Mouse (Mus musculus): Measurements from ENCODE around the gene Gstz1. TPM values are rescaled to one million over a fixed set of nuclear protein-coding genes. Genes with fewer than 3 reads are reported as not detected.
"Not testable (repeated sequence)": the region's sequence is repeated elsewhere in the genome, so short reads cannot be mapped to it uniquely, and the experiment has no call there.

Gene Gstz1
- polyA plus RNA-seq, 1 experiment from 2014 or later, result 60.4 TPM

- H3K4me2 ChIP-seq (replicated peaks; ENCODE audit: low read depth, low read length), result no peak overlapping the region
- H3K27me3 ChIP-seq (ENCODE audit: insufficient read depth, low read length), result no peaks in the 10 kb centered on the region
- H3K9me3 ChIP-seq (ENCODE audit: low read length), result no peaks in the 10 kb centered on the region
- no peaks in the 10 kb centered on the region for H3K36me3 ChIP-seq (ENCODE audit: insufficient read depth, low read length)
- ATAC-seq (ENCODE audit: low FRiP score, low TSS enrichment), result no peak
- H3K4me3 ChIP-seq (ENCODE audit: low read length), result no peak overlapping the region
- H3K9ac ChIP-seq (replicated peaks; ENCODE audit: low read length), result no peak overlapping the region
- H3K4me1 ChIP-seq (ENCODE audit: insufficient read depth, low read length), result peaks cover 7% of the 10 kb centered on the region
- H3K27ac ChIP-seq (ENCODE audit: low read length), result no peak overlapping the region
Observed at GRCm38 (mm10) chr12:87196310-87196709, 49.3 kb downstream of the Gstz1 start.

- no peak for ATAC-seq (ENCODE audit: low FRiP score, low TSS enrichment)
- H3K27me3 ChIP-seq (ENCODE audit: insufficient read depth, low read length), result no peaks in the 10 kb centered on the region
- no peaks in the 10 kb centered on the region for H3K9me3 ChIP-seq (ENCODE audit: low read length)
- peak overlapping the region; percentile 77 for H3K4me2 ChIP-seq (replicated peaks; ENCODE audit: low read depth, low read length)
- WGBS, result 49% methylated on average over 6 of the region's 6 CpGs
- H3K36me3 ChIP-seq (ENCODE audit: insufficient read depth, low read length), result no peaks in the 10 kb centered on the region
- no peak overlapping the region for H3K27ac ChIP-seq (ENCODE audit: low read length)
- peak overlapping the region; percentile 81 for H3K4me3 ChIP-seq (ENCODE audit: low read length)
- peak overlapping the region; percentile 89; the same call in 1 of the 2 replicates for H3K9ac ChIP-seq (replicated peaks; ENCODE audit: low read length)
- H3K4me1 ChIP-seq (ENCODE audit: insufficient read depth, low read length), result peaks cover 7% of the 10 kb centered on the region
Observed at GRCm38 (mm10) chr12:87198792-87199191, 51.8 kb downstream of the Gstz1 start.

GRCm38 (mm10) chr12:87199206-87199972 lies 52.4 kb downstream of the Gstz1 start, which contains the start of gene Samd15:
Gene Samd15, plus strand, starts transcription at chr12:87199723.
- Histone ChIP-seq H3K9me3 (ENCODE audit: low read length) (no peaks in the 10 kb centered on the region), H3K4me1 (ENCODE audit: insufficient read depth, low read length) (peaks cover 7% of the 10 kb centered on the region), H3K4me3 (ENCODE audit: low read length) (peak within 1 kb of the TSS; percentile 81), H3K27ac (ENCODE audit: low read length) (peak within 1 kb of the TSS; percentile 61; the same call in 1 of the 2 replicates), H3K36me3 (ENCODE audit: insufficient read depth, low read length) (no peaks in the 10 kb centered on the region), H3K27me3 (ENCODE audit: insufficient read depth, low read length) (no peaks in the 10 kb centered on the region), H3K4me2 (replicated peaks; ENCODE audit: low read depth, low read length) (peak within 1 kb of the TSS; percentile 77), H3K9ac (replicated peaks; ENCODE audit: low read length) (peak within 1 kb of the TSS; percentile 89)
- peak; percentile 76; the same call in 1 of the 2 replicates for ATAC-seq (ENCODE audit: low FRiP score, low TSS enrichment)
- under 1% methylated on average over 35 of the region's 38 CpGs for WGBS

GRCm38 (mm10) chr12:87199973-87200586 lies 53.1 kb downstream of the Gstz1 start, which contains the start of gene Tmed8:
Gene Tmed8, minus strand, starts transcription at chr12:87200454.
- Histone ChIP-seq H3K9me3 (ENCODE audit: low read length) (no peaks in the 10 kb centered on the region), H3K27ac (ENCODE audit: low read length) (peak within 1 kb of the TSS; percentile 61; the same call in 1 of the 2 replicates), H3K36me3 (ENCODE audit: insufficient read depth, low read length) (no peaks in the 10 kb centered on the region), H3K9ac (replicated peaks; ENCODE audit: low read length) (peak within 1 kb of the TSS; percentile 89), H3K4me3 (ENCODE audit: low read length) (peak within 1 kb of the TSS; percentile 81), H3K27me3 (ENCODE audit: insufficient read depth, low read length) (no peaks in the 10 kb centered on the region), H3K4me2 (replicated peaks; ENCODE audit: low read depth, low read length) (peak within 1 kb of the TSS; percentile 77), H3K4me1 (ENCODE audit: insufficient read depth, low read length) (peaks cover 7% of the 10 kb centered on the region)
- WGBS, result under 1% methylated on average over 64 of the region's 70 CpGs
- ATAC-seq (ENCODE audit: low FRiP score, low TSS enrichment), result peak; percentile 97

- no peak overlapping the region for H3K4me2 ChIP-seq (replicated peaks; ENCODE audit: low read depth, low read length)
- H3K27me3 ChIP-seq (ENCODE audit: insufficient read depth, low read length), result no peaks in the 10 kb centered on the region
- WGBS, result 73% methylated on average over 5 of the region's 5 CpGs
- H3K9me3 ChIP-seq (ENCODE audit: low read length), result no peaks in the 10 kb centered on the region
- H3K36me3 ChIP-seq (ENCODE audit: insufficient read depth, low read length), result no peaks in the 10 kb centered on the region
- no peak overlapping the region for H3K27ac ChIP-seq (ENCODE audit: low read length)
- no peak overlapping the region for H3K9ac ChIP-seq (replicated peaks; ENCODE audit: low read length)
- H3K4me3 ChIP-seq (ENCODE audit: low read length), result no peak overlapping the region
- no peak for ATAC-seq (ENCODE audit: low FRiP score, low TSS enrichment)
- H3K4me1 ChIP-seq (ENCODE audit: insufficient read depth, low read length), result peaks cover 7% of the 10 kb centered on the region
Observed at GRCm38 (mm10) chr12:87201694-87202093, 54.7 kb downstream of the Gstz1 start.

- not testable (repeated sequence) for H3K4me2 ChIP-seq (replicated peaks; ENCODE audit: low read depth, low read length); H3K9me3 ChIP-seq (ENCODE audit: low read length); H3K27ac ChIP-seq (ENCODE audit: low read length); H3K4me1 ChIP-seq (ENCODE audit: insufficient read depth, low read length); H3K4me3 ChIP-seq (ENCODE audit: low read length); H3K36me3 ChIP-seq (ENCODE audit: insufficient read depth, low read length); ATAC-seq (ENCODE audit: low FRiP score, low TSS enrichment); H3K27me3 ChIP-seq (ENCODE audit: insufficient read depth, low read length); H3K9ac ChIP-seq (replicated peaks; ENCODE audit: low read length)
- WGBS, result 89% methylated on average over 5 of the region's 5 CpGs
Observed at GRCm38 (mm10) chr12:87205789-87206188, 58.8 kb downstream of the Gstz1 start.

- Histone ChIP-seq H3K36me3 (ENCODE audit: insufficient read depth, low read length) (no peaks in the 10 kb centered on the region), H3K4me3 (ENCODE audit: low read length) (no peak overlapping the region), H3K9me3 (ENCODE audit: low read length) (no peaks in the 10 kb centered on the region), H3K4me1 (ENCODE audit: insufficient read depth, low read length) (no peaks in the 10 kb centered on the region), H3K27ac (ENCODE audit: low read length) (no peak overlapping the region), H3K9ac (replicated peaks; ENCODE audit: low read length) (no peak overlapping the region), H3K4me2 (replicated peaks; ENCODE audit: low read depth, low read length) (no peak overlapping the region), H3K27me3 (ENCODE audit: insufficient read depth, low read length) (no peaks in the 10 kb centered on the region)
- no peak for ATAC-seq (ENCODE audit: low FRiP score, low TSS enrichment)
- 62% methylated on average over 2 of the region's 2 CpGs for WGBS
Observed at GRCm38 (mm10) chr12:87212844-87213606, 66.1 kb downstream of the Gstz1 start.

Other genes with a start within 250 kb of the Gstz1 start
- 24.0 and 24.9 TPM in 2 replicates for gene Cipc, start 200.1 kb upstream of the Gstz1 start, polyA plus RNA-seq (2015; fragmentation: Nextera tagmentation; extraction: Ambion mirVana)
- gene Zdhhc22, start 156.7 kb upstream of the Gstz1 start, polyA plus RNA-seq (2015; fragmentation: Nextera tagmentation; extraction: Ambion mirVana), result 0.14 TPM in 1 of 2 replicates, not detected in the other
- gene Tmem63c, start 125.8 kb upstream of the Gstz1 start, polyA plus RNA-seq (2015; fragmentation: Nextera tagmentation; extraction: Ambion mirVana), result 0.04 and 0.30 TPM in 2 replicates
- gene Ngb, start 44.6 kb upstream of the Gstz1 start, polyA plus RNA-seq (2015; fragmentation: Nextera tagmentation; extraction: Ambion mirVana), result 0.35 and 0.73 TPM in 2 replicates
- gene Pomt2, start 803 bp downstream of the Gstz1 start, polyA plus RNA-seq (2015; fragmentation: Nextera tagmentation; extraction: Ambion mirVana), result 20.3 and 20.7 TPM in 2 replicates
- gene Samd15, start 52.6 kb downstream of the Gstz1 start, polyA plus RNA-seq (2015; fragmentation: Nextera tagmentation; extraction: Ambion mirVana), result 0.66 and 1.2 TPM in 2 replicates
- 2.0 and 2.5 TPM in 2 replicates for gene Tmed8, start 53.3 kb downstream of the Gstz1 start, polyA plus RNA-seq (2015; fragmentation: Nextera tagmentation; extraction: Ambion mirVana)
- gene Noxred1, start 91.6 kb downstream of the Gstz1 start, polyA plus RNA-seq (2015; fragmentation: Nextera tagmentation; extraction: Ambion mirVana), result 0.60 and 0.67 TPM in 2 replicates
- 52.2 and 53.7 TPM in 2 replicates for gene Vipas39, start 119.1 kb downstream of the Gstz1 start, polyA plus RNA-seq (2015; fragmentation: Nextera tagmentation; extraction: Ambion mirVana)
- 246 and 248 TPM in 2 replicates for gene Ahsa1, start 119.3 kb downstream of the Gstz1 start, polyA plus RNA-seq (2015; fragmentation: Nextera tagmentation; extraction: Ambion mirVana)
- 0.76 and 1.0 TPM in 2 replicates for gene Ism2, start 152.5 kb downstream of the Gstz1 start, polyA plus RNA-seq (2015; fragmentation: Nextera tagmentation; extraction: Ambion mirVana)
- gene Sptlc2, start 241.2 kb downstream of the Gstz1 start, polyA plus RNA-seq (2015; fragmentation: Nextera tagmentation; extraction: Ambion mirVana), result 84.9 and 86.9 TPM in 2 replicates